Mouse (Mus musculus) olfactory bulb, adult 2 months (tissue): Measurements from ENCODE around the gene Slc26a5. TPM values are rescaled to one million over a fixed set of nuclear protein-coding genes. Genes with fewer than 3 reads are reported as not detected.

Source experiments
- H3K27ac ChIP-seq: fragments of 200-500 bp; 2 replicates; pipeline ENCODE4 v1.5.1; 2012; ENCODE audit warnings: low read depth, low read length; ENCODE audit not compliant: insufficient read depth
- H3K4me1 ChIP-seq: fragments of 200-500 bp; 2 replicates; pipeline ENCODE4 v1.6.1; 2012; ENCODE audit warnings: low read length; ENCODE audit not compliant: control insufficient read depth, insufficient read depth
- H3K4me3 ChIP-seq: fragments of 200-500 bp; 2 replicates; pipeline ENCODE4 v1.5.1; 2012; ENCODE audit warnings: mild to moderate bottlenecking, low read depth, low read length, moderate library complexity; ENCODE audit not compliant: insufficient read depth
- CTCF ChIP-seq: fragments of 200-500 bp; IDR thresholded peaks from 2 replicates; pipeline ENCODE4 v1.5.1; 2012; ENCODE audit warnings: low read depth, mild to moderate bottlenecking, low read length, moderate library complexity; ENCODE audit not compliant: insufficient read depth
- POLR2A ChIP-seq: fragments of 200-500 bp; IDR thresholded peaks from 2 replicates; pipeline ENCODE4 v1.6.1; 2012; ENCODE audit warnings: mild to moderate bottlenecking, low read depth, low read length, moderate library complexity; ENCODE audit not compliant: insufficient read depth
- WGBS: fragments of 180-500 bp; shearing (Covaris S2); methylation state at CpG from one replicate; pipeline ENCODE4 v1.1.7; 2018; 5-methylcytosine and 5-hydroxymethylcytosine counted together
- polyA plus RNA-seq: library from polyadenylated mRNA; stranded (reverse); fragments of >200 nt; gene quantifications from 2 replicates; pipeline ENCODE4 v1.2.4, GENCODE M21; 2012; ENCODE audit warnings: low replicate concordance; ENCODE audit not compliant: missing spikeins, insufficient read depth, insufficient read length

Slc26a5 gene
- polyA plus RNA-seq, result not detected in 2 replicates

- WGBS, result 5% methylated on average over 29 of the region's 29 CpGs
Measured at GRCm38 (mm10) chr5:21865346-21866107, at the start of gene Slc26a5. TSS of gene Slc26a5 (minus strand) at chr5:21865604.

GRCm38 (mm10) chr5:21914776-21915175 lies 49.4 kb upstream of the Slc26a5 start:
- Histone ChIP-seq H3K4me1 (no peaks in the 10 kb centered on the region), H3K4me3 (no peak overlapping the region), H3K27ac (no peak overlapping the region)
- 87% methylated on average over 3 of the region's 3 CpGs for WGBS
- TF ChIP-seq POLR2A, result no peak
- no peak for TF ChIP-seq CTCF

More at GRCm38 (mm10) chr5:21865346-21866107, at the start of gene Slc26a5:
- TF ChIP-seq CTCF (no peak), POLR2A (no peak)
- peaks cover 7% of the 10 kb centered on the region for H3K4me1 ChIP-seq
- no peak within 1 kb of the TSS for H3K4me3 ChIP-seq
- H3K27ac ChIP-seq, result no peak within 1 kb of the TSS

- TF ChIP-seq CTCF (no peak), POLR2A (no peak)
- Histone ChIP-seq H3K4me1 (no peaks in the 10 kb centered on the region), H3K4me3 (no peak overlapping the region), H3K27ac (no peak overlapping the region)
- WGBS, result 93% methylated on average over 23 of the region's 23 CpGs
Measured at GRCm38 (mm10) chr5:21912835-21913530, 47.6 kb upstream of the Slc26a5 start.

GRCm38 (mm10) chr5:21910726-21911125 lies 45.3 kb upstream of the Slc26a5 start:
- no peak for TF ChIP-seq CTCF
- TF ChIP-seq POLR2A, result no peak
- no peak overlapping the region for H3K27ac ChIP-seq
- H3K4me1 ChIP-seq, result no peaks in the 10 kb centered on the region
- WGBS, result 96% methylated on average over 12 of the region's 12 CpGs
- H3K4me3 ChIP-seq, result no peak overlapping the region

GRCm38 (mm10) chr5:21909713-21910112 lies 44.3 kb upstream of the Slc26a5 start:
- TF ChIP-seq POLR2A (no peak), CTCF (no peak)
- 92% methylated on average over 3 of the region's 3 CpGs for WGBS

GRCm38 (mm10) chr5:21901411-21901810 lies 36.0 kb upstream of the Slc26a5 start:
- Histone ChIP-seq H3K4me3 (no peak overlapping the region), H3K4me1 (0 out of 2 replicates have a peak, but pooled peaks cover 3% of the 10 kb centered on the region), H3K27ac (no peak overlapping the region)
- TF ChIP-seq POLR2A (no peak), CTCF (no peak)
- 76% methylated on average over 12 of the region's 12 CpGs for WGBS

More at GRCm38 (mm10) chr5:21909713-21910112, 44.3 kb upstream of the Slc26a5 start:
- Histone ChIP-seq H3K4me1 (no peaks in the 10 kb centered on the region), H3K4me3 (no peak overlapping the region), H3K27ac (no peak overlapping the region)

- Histone ChIP-seq H3K27ac (no peak overlapping the region), H3K4me1 (0 out of 2 replicates have a peak, but pooled peaks cover 3% of the 10 kb centered on the region), H3K4me3 (no peak overlapping the region)
- 79% methylated on average over 6 of the region's 6 CpGs for WGBS
- TF ChIP-seq CTCF, result no peak
- TF ChIP-seq POLR2A, result no peak
Measured at GRCm38 (mm10) chr5:21900891-21901290, 35.5 kb upstream of the Slc26a5 start.

- H3K4me3 ChIP-seq, result no peak overlapping the region
- H3K27ac ChIP-seq, result no peak overlapping the region
- 80% methylated on average over 6 of the region's 6 CpGs for WGBS
- no peak for TF ChIP-seq POLR2A
- TF ChIP-seq CTCF, result no peak
- 0 out of 2 replicates have a peak, but pooled peaks cover 3% of the 10 kb centered on the region for H3K4me1 ChIP-seq
Measured at GRCm38 (mm10) chr5:21898875-21899274, 33.5 kb upstream of the Slc26a5 start.

- 84% methylated on average over 14 of the region's 14 CpGs for WGBS
- Histone ChIP-seq H3K4me3 (no peak overlapping the region), H3K27ac (no peak overlapping the region), H3K4me1 (0 out of 2 replicates have a peak, but pooled peaks cover 3% of the 10 kb centered on the region)
- TF ChIP-seq CTCF, result no peak
- TF ChIP-seq POLR2A, result no peak
Measured at GRCm38 (mm10) chr5:21896586-21896985, 31.2 kb upstream of the Slc26a5 start.
